Mouse (Mus musculus): Measurements from ENCODE around the gene Tnfrsf1b. TPM values are rescaled to one million over a fixed set of nuclear protein-coding genes. Genes with fewer than 3 reads are reported as not detected.

Gene Tnfrsf1b
- polyA plus RNA-seq, 1 experiment from 2014 or later: 3.4 TPM

- WGBS: 93% methylated on average over 6 of the region's 6 CpGs
- Histone ChIP-seq H3K36me3 (ENCODE audit: insufficient read depth) (no peaks in the 10 kb centered on the region), H3K27ac (ENCODE audit: low read depth) (no peak overlapping the region), H3K4me3 (ENCODE audit: low read depth, low read length) (no peak overlapping the region), H3K27me3 (ENCODE audit: insufficient read depth, low read length) (no peaks in the 10 kb centered on the region), H3K4me1 (ENCODE audit: insufficient read depth) (no peaks in the 10 kb centered on the region), H3K9ac (no peak overlapping the region), H3K9me3 (ENCODE audit: low read depth, low read length) (no peaks in the 10 kb centered on the region), H3K4me2 (no peak overlapping the region)
- DNase-seq (no peak), ATAC-seq (ENCODE audit: insufficient read depth) (no peak)
- TF ChIP-seq CTCF (IDR thresholded peaks at IDR 0.05; ENCODE audit: low read depth): no peak
Measured at GRCm38 (mm10) chr4:145280966-145281365, 34.3 kb upstream of the Tnfrsf1b start.

- WGBS: 51% methylated on average over 3 of the region's 3 CpGs
Measured at GRCm38 (mm10) chr4:145278724-145279370, 32.2 kb upstream of the Tnfrsf1b start.

GRCm38 (mm10) chr4:145278231-145278630, 31.6 kb upstream of the Tnfrsf1b start:
- Histone ChIP-seq H3K36me3 (ENCODE audit: insufficient read depth) (no peaks in the 10 kb centered on the region), H3K4me1 (ENCODE audit: insufficient read depth) (no peaks in the 10 kb centered on the region), H3K27ac (ENCODE audit: low read depth) (no peak overlapping the region), H3K4me2 (no peak overlapping the region), H3K27me3 (ENCODE audit: insufficient read depth, low read length) (no peaks in the 10 kb centered on the region), H3K4me3 (ENCODE audit: low read depth, low read length) (no peak overlapping the region), H3K9me3 (ENCODE audit: low read depth, low read length) (no peaks in the 10 kb centered on the region), H3K9ac (no peak overlapping the region)
- no peak for TF ChIP-seq CTCF (IDR thresholded peaks at IDR 0.05; ENCODE audit: low read depth)
- 81% methylated on average over 2 of the region's 2 CpGs for WGBS
- ATAC-seq (ENCODE audit: insufficient read depth) (no peak), DNase-seq (no peak)

More at GRCm38 (mm10) chr4:145278724-145279370, 32.2 kb upstream of the Tnfrsf1b start:
- Histone ChIP-seq H3K4me1 (ENCODE audit: insufficient read depth) (no peaks in the 10 kb centered on the region), H3K4me2 (no peak overlapping the region), H3K27me3 (ENCODE audit: insufficient read depth, low read length) (no peaks in the 10 kb centered on the region), H3K27ac (ENCODE audit: low read depth) (no peak overlapping the region), H3K9me3 (ENCODE audit: low read depth, low read length) (no peaks in the 10 kb centered on the region), H3K9ac (no peak overlapping the region), H3K4me3 (ENCODE audit: low read depth, low read length) (no peak overlapping the region), H3K36me3 (ENCODE audit: insufficient read depth) (no peaks in the 10 kb centered on the region)
- no peak for TF ChIP-seq CTCF (IDR thresholded peaks at IDR 0.05; ENCODE audit: low read depth)
- ATAC-seq (ENCODE audit: insufficient read depth): peak; percentile 24; the same call in 1 of the 2 replicates
- peak; percentile 41 for DNase-seq

- no peak overlapping the region for H3K4me3 ChIP-seq (ENCODE audit: low read depth, low read length)
- no peaks in the 10 kb centered on the region for H3K9me3 ChIP-seq (ENCODE audit: low read depth, low read length)
- no peak for TF ChIP-seq CTCF (IDR thresholded peaks at IDR 0.05; ENCODE audit: low read depth)
- WGBS: 73% methylated on average over 6 of the region's 6 CpGs
- no peak overlapping the region for H3K9ac ChIP-seq
- no peaks in the 10 kb centered on the region for H3K4me1 ChIP-seq (ENCODE audit: insufficient read depth)
- H3K4me2 ChIP-seq: no peak overlapping the region
- no peak overlapping the region for H3K27ac ChIP-seq (ENCODE audit: low read depth)
- ATAC-seq (ENCODE audit: insufficient read depth): no peak
- no peaks in the 10 kb centered on the region for H3K36me3 ChIP-seq (ENCODE audit: insufficient read depth)
- DNase-seq: no peak
- no peaks in the 10 kb centered on the region for H3K27me3 ChIP-seq (ENCODE audit: insufficient read depth, low read length)
Measured at GRCm38 (mm10) chr4:145276368-145277249, 29.9 kb upstream of the Tnfrsf1b start.

- DNase-seq (no peak), ATAC-seq (ENCODE audit: insufficient read depth) (no peak)
- Histone ChIP-seq H3K4me2 (no peak overlapping the region), H3K4me1 (ENCODE audit: insufficient read depth) (no peaks in the 10 kb centered on the region), H3K4me3 (ENCODE audit: low read depth, low read length) (no peak overlapping the region), H3K9me3 (ENCODE audit: low read depth, low read length) (no peaks in the 10 kb centered on the region), H3K9ac (no peak overlapping the region), H3K27ac (ENCODE audit: low read depth) (no peak overlapping the region), H3K36me3 (ENCODE audit: insufficient read depth) (no peaks in the 10 kb centered on the region), H3K27me3 (ENCODE audit: insufficient read depth, low read length) (no peaks in the 10 kb centered on the region)
- 87% methylated on average over 5 of the region's 5 CpGs for WGBS
- no peak for TF ChIP-seq CTCF (IDR thresholded peaks at IDR 0.05; ENCODE audit: low read depth)
Measured at GRCm38 (mm10) chr4:145274887-145275286, 28.2 kb upstream of the Tnfrsf1b start.

- Histone ChIP-seq H3K4me3 (ENCODE audit: low read depth, low read length) (no peak overlapping the region), H3K27me3 (ENCODE audit: insufficient read depth, low read length) (no peaks in the 10 kb centered on the region), H3K4me2 (no peak overlapping the region), H3K9ac (no peak overlapping the region), H3K9me3 (ENCODE audit: low read depth, low read length) (no peaks in the 10 kb centered on the region), H3K36me3 (ENCODE audit: insufficient read depth) (no peaks in the 10 kb centered on the region), H3K27ac (ENCODE audit: low read depth) (no peak overlapping the region), H3K4me1 (ENCODE audit: insufficient read depth) (no peaks in the 10 kb centered on the region)
- 80% methylated on average over 5 of the region's 5 CpGs for WGBS
- no peak for ATAC-seq (ENCODE audit: insufficient read depth)
- no peak for TF ChIP-seq CTCF (IDR thresholded peaks at IDR 0.05; ENCODE audit: low read depth)
- no peak for DNase-seq
Measured at GRCm38 (mm10) chr4:145273923-145274322, 27.3 kb upstream of the Tnfrsf1b start.

GRCm38 (mm10) chr4:145272763-145273162, 26.1 kb upstream of the Tnfrsf1b start:
- H3K9ac ChIP-seq: no peak overlapping the region
- H3K36me3 ChIP-seq (ENCODE audit: insufficient read depth): no peaks in the 10 kb centered on the region
- H3K4me1 ChIP-seq (ENCODE audit: insufficient read depth): no peaks in the 10 kb centered on the region
- WGBS: 41% methylated on average over 1 of the region's 1 CpGs
- H3K4me2 ChIP-seq: no peak overlapping the region
- no peak for TF ChIP-seq CTCF (IDR thresholded peaks at IDR 0.05; ENCODE audit: low read depth)
- no peak for ATAC-seq (ENCODE audit: insufficient read depth)
- H3K27me3 ChIP-seq (ENCODE audit: insufficient read depth, low read length): no peaks in the 10 kb centered on the region
- H3K27ac ChIP-seq (ENCODE audit: low read depth): no peak overlapping the region
- DNase-seq: peak; percentile 21
- no peaks in the 10 kb centered on the region for H3K9me3 ChIP-seq (ENCODE audit: low read depth, low read length)
- no peak overlapping the region for H3K4me3 ChIP-seq (ENCODE audit: low read depth, low read length)
